Mouse (Mus musculus) E14TG2a.4 (cell line): ENCODE results near the gene 4933430I17Rik.

ENCODE experiments used
- H3K27me3 ChIP-seq: 2 replicates; pipeline ENCODE4 v1.6.1; 2014; ENCODE audit warnings: low read length, control low read depth; ENCODE audit not compliant: insufficient read depth
- H3K36me3 ChIP-seq: 2 replicates; pipeline ENCODE4 v1.6.1; 2014; ENCODE audit warnings: low read length, control low read depth; ENCODE audit not compliant: insufficient read depth
- H3K4me1 ChIP-seq: replicated peaks from 2 replicates; pipeline ENCODE4 v1.6.1; 2014; ENCODE audit warnings: low read depth, low read length, control low read depth
- H3K4me3 ChIP-seq: replicated peaks from 2 replicates; pipeline ENCODE4 v1.5.1; 2014; ENCODE audit warnings: mild to moderate bottlenecking, low read length
- H3K9me3 ChIP-seq: 2 replicates; pipeline ENCODE4 v1.6.1; 2014; ENCODE audit warnings: low read length, control low read depth
- CTCF ChIP-seq: conservative IDR thresholded peaks from 2 replicates; pipeline ENCODE4 v1.5.1; 2014; ENCODE audit warnings: low read length
- NANOG ChIP-seq: IDR thresholded peaks from 2 replicates; pipeline ENCODE4 v1.6.1; 2014; ENCODE audit warnings: borderline replicate concordance, low read length, mixed read lengths
- POU5F1 ChIP-seq: IDR thresholded peaks from 2 replicates; pipeline ENCODE4 v1.6.1; 2014; ENCODE audit warnings: low read length, borderline replicate concordance

Gene 4933430I17Rik

GRCm38 (mm10) chr4:62485450-62486161, 39.6 kb upstream of the 4933430I17Rik start:
- peaks cover 20% of the 10 kb centered on the region for H3K27me3 ChIP-seq
- peaks cover 11% of the 10 kb centered on the region for H3K36me3 ChIP-seq
- no peaks in the 10 kb centered on the region for H3K9me3 ChIP-seq
- TF ChIP-seq POU5F1 (no peak), NANOG (no peak), CTCF (no peak)
- peaks cover 19% of the 10 kb centered on the region for H3K4me1 ChIP-seq
- H3K4me3 ChIP-seq = no peak overlapping the region

GRCm38 (mm10) chr4:62486162-62486696, 38.9 kb upstream of the 4933430I17Rik start:
- no peak overlapping the region for H3K4me3 ChIP-seq
- TF ChIP-seq NANOG (no peak), CTCF (no peak), POU5F1 (no peak)

GRCm38 (mm10) chr4:62487172-62487571, 38.0 kb upstream of the 4933430I17Rik start:
- peaks cover 5% of the 10 kb centered on the region for H3K27me3 ChIP-seq
- no peak for TF ChIP-seq CTCF
- no peak for TF ChIP-seq POU5F1
- no peak for TF ChIP-seq NANOG
- H3K36me3 ChIP-seq = peaks cover 11% of the 10 kb centered on the region
- no peaks in the 10 kb centered on the region for H3K9me3 ChIP-seq
- no peak overlapping the region for H3K4me3 ChIP-seq
- H3K4me1 ChIP-seq = peaks cover 15% of the 10 kb centered on the region

More at GRCm38 (mm10) chr4:62486162-62486696, 38.9 kb upstream of the 4933430I17Rik start:
- H3K36me3 ChIP-seq = peaks cover 11% of the 10 kb centered on the region
- peaks cover 15% of the 10 kb centered on the region for H3K4me1 ChIP-seq
- H3K27me3 ChIP-seq = peaks cover 14% of the 10 kb centered on the region
- H3K9me3 ChIP-seq = no peaks in the 10 kb centered on the region

GRCm38 (mm10) chr4:62487914-62488313, 37.3 kb upstream of the 4933430I17Rik start:
- TF ChIP-seq CTCF (no peak), NANOG (no peak), POU5F1 (no peak)
- H3K4me1 ChIP-seq = peaks cover 15% of the 10 kb centered on the region
- no peak overlapping the region for H3K4me3 ChIP-seq
- no peaks in the 10 kb centered on the region for H3K9me3 ChIP-seq
- peaks cover 11% of the 10 kb centered on the region for H3K36me3 ChIP-seq
- no peaks in the 10 kb centered on the region for H3K27me3 ChIP-seq

GRCm38 (mm10) chr4:62492682-62493081, 32.5 kb upstream of the 4933430I17Rik start:
- H3K4me3 ChIP-seq = no peak overlapping the region
- H3K4me1 ChIP-seq = no peaks in the 10 kb centered on the region
- TF ChIP-seq POU5F1 = no peak
- no peak for TF ChIP-seq CTCF
- TF ChIP-seq NANOG = no peak
- peaks cover 28% of the 10 kb centered on the region for H3K36me3 ChIP-seq
- H3K9me3 ChIP-seq = no peaks in the 10 kb centered on the region
- H3K27me3 ChIP-seq = no peaks in the 10 kb centered on the region

- Histone ChIP-seq H3K4me3 (no peak overlapping the region), H3K9me3 (no peaks in the 10 kb centered on the region), H3K27me3 (no peaks in the 10 kb centered on the region), H3K4me1 (peaks cover 4% of the 10 kb centered on the region), H3K36me3 (peaks cover 20% of the 10 kb centered on the region)
- TF ChIP-seq CTCF (no peak), NANOG (no peak), POU5F1 (no peak)
Observed at GRCm38 (mm10) chr4:62494230-62494629, 30.9 kb upstream of the 4933430I17Rik start.

- TF ChIP-seq NANOG (no peak), CTCF (no peak), POU5F1 (no peak)
- Histone ChIP-seq H3K36me3 (peaks cover 20% of the 10 kb centered on the region), H3K4me3 (no peak overlapping the region), H3K27me3 (peaks cover 12% of the 10 kb centered on the region), H3K4me1 (peaks cover 12% of the 10 kb centered on the region), H3K9me3 (no peaks in the 10 kb centered on the region)
Observed at GRCm38 (mm10) chr4:62495946-62496345, 29.2 kb upstream of the 4933430I17Rik start.

- H3K4me3 ChIP-seq = no peak overlapping the region
- H3K9me3 ChIP-seq = no peaks in the 10 kb centered on the region
- peaks cover 17% of the 10 kb centered on the region for H3K4me1 ChIP-seq
- H3K27me3 ChIP-seq = peaks cover 15% of the 10 kb centered on the region
- no peak for TF ChIP-seq NANOG
- no peak for TF ChIP-seq CTCF
- TF ChIP-seq POU5F1 = no peak
- H3K36me3 ChIP-seq = peaks cover 20% of the 10 kb centered on the region
Observed at GRCm38 (mm10) chr4:62496815-62497214, 28.4 kb upstream of the 4933430I17Rik start.

- TF ChIP-seq POU5F1 (no peak), CTCF (no peak), NANOG (no peak)
- peaks cover 19% of the 10 kb centered on the region for H3K36me3 ChIP-seq
Observed at GRCm38 (mm10) chr4:62500799-62501198, 24.4 kb upstream of the 4933430I17Rik start.

More at GRCm38 (mm10) chr4:62500799-62501198, 24.4 kb upstream of the 4933430I17Rik start:
- peaks cover 27% of the 10 kb centered on the region for H3K4me1 ChIP-seq
- H3K4me3 ChIP-seq = no peak overlapping the region
- peaks cover 16% of the 10 kb centered on the region for H3K27me3 ChIP-seq
- H3K9me3 ChIP-seq = no peaks in the 10 kb centered on the region
